Mouse (Mus musculus): ENCODE results near the gene Igdcc3. TPM values are rescaled to one million over a fixed set of nuclear protein-coding genes. Genes with fewer than 3 reads are reported as not detected.

Gene Igdcc3
- polyA plus RNA-seq, 1 experiment from 2014 or later: 0.22 TPM

DNA sequence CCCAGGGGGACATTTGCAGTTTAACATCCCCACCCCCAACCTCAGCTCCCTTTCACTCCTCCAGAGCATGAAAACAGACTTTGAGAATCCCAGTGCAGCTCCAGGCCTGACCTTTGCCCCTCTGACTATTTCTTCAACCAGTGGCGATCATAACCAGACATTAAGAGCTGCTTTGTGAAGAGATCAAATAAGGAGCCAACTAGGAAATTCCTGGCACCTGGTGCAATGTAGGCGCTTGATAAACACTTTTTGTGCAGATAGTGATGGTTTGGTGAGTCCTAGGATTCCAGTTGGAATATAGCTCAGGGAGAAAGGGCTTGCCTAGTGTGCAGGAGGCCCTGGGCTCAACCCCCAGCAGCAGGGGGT lies 50.4 kb downstream of the Igdcc3 start:
- no peak overlapping the region for H3K4me3 ChIP-seq (ENCODE audit: low read depth, low read length)
- peaks cover 7% of the 10 kb centered on the region for H3K4me1 ChIP-seq (replicated peaks; ENCODE audit: control insufficient read depth, insufficient read depth, low read length)
- H3K9ac ChIP-seq (ENCODE audit: low read depth, low read length): no peak overlapping the region
- peak overlapping the region; percentile 30 for H3K4me2 ChIP-seq (replicated peaks; ENCODE audit: low read depth)
- H3K9me3 ChIP-seq (ENCODE audit: control insufficient read depth): no peaks in the 10 kb centered on the region
- no peak for TF ChIP-seq CTCF (IDR thresholded peaks at IDR 0.05; ENCODE audit: low read depth)
- H3K27ac ChIP-seq (ENCODE audit: low read depth, low read length): peak overlapping the region; percentile 57
- H3K36me3 ChIP-seq (ENCODE audit: control insufficient read depth, insufficient read depth): no peaks in the 10 kb centered on the region
- H3K27me3 ChIP-seq (replicated peaks; ENCODE audit: control insufficient read depth, insufficient read depth, low read length): no peaks in the 10 kb centered on the region
- no peak for ATAC-seq
- WGBS: 30% methylated on average over 2 of the region's 2 CpGs

DNA sequence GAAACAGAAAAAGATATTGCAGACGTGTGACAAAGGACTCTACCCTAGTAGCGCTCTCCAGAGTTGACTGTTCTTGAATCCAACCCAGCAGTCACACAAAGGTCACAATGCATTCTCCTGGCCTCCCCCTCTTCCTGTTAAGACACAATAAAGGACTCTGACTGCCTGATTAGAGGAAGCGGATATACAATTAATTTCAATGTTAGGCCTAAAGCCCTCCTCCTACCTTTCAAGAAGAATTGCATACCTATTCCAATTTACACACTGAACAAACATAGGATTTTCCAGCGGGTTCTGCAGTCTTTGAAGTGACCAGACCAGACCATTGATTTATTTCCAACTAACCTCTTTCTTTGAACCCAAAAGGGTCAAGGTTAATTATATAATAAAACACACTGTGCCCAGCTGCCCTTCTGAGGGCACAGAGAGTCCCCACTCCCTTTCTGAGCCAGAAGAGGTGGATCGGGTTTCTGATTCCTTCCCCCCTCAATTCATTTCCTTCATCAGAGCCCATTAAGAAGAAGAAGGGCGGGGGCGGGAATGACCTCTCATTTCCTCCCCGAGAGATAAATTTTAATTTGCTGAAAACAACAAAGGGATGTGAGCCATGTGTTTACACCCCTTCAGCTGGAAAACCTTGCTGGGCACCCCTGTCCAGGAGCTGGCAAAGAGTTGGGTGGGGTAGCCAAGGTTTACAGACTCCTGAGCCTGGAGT lies 50.9 kb downstream of the Igdcc3 start:
- no peaks in the 10 kb centered on the region for H3K9me3 ChIP-seq (ENCODE audit: control insufficient read depth)
- TF ChIP-seq CTCF (IDR thresholded peaks at IDR 0.05; ENCODE audit: low read depth): no peak
- no peak overlapping the region for H3K9ac ChIP-seq (ENCODE audit: low read depth, low read length)

GRCm38 (mm10) chr9:65193214-65193613 lies 52.2 kb downstream of the Igdcc3 start:
- 76% methylated on average over 12 of the region's 12 CpGs for WGBS
- no peak overlapping the region for H3K27ac ChIP-seq (ENCODE audit: low read depth, low read length)
- H3K4me1 ChIP-seq (replicated peaks; ENCODE audit: control insufficient read depth, insufficient read depth, low read length): peaks cover 7% of the 10 kb centered on the region
- no peaks in the 10 kb centered on the region for H3K36me3 ChIP-seq (ENCODE audit: control insufficient read depth, insufficient read depth)
- H3K9ac ChIP-seq (ENCODE audit: low read depth, low read length): no peak overlapping the region
- no peak overlapping the region for H3K4me3 ChIP-seq (ENCODE audit: low read depth, low read length)
- TF ChIP-seq CTCF (IDR thresholded peaks at IDR 0.05; ENCODE audit: low read depth): no peak
- no peaks in the 10 kb centered on the region for H3K9me3 ChIP-seq (ENCODE audit: control insufficient read depth)
- H3K4me2 ChIP-seq (replicated peaks; ENCODE audit: low read depth): no peak overlapping the region
- no peak for ATAC-seq
- no peaks in the 10 kb centered on the region for H3K27me3 ChIP-seq (replicated peaks; ENCODE audit: control insufficient read depth, insufficient read depth, low read length)

More for the DNA sequence above, 50.9 kb downstream of the Igdcc3 start:
- Histone ChIP-seq H3K27me3 (replicated peaks; ENCODE audit: control insufficient read depth, insufficient read depth, low read length) (no peaks in the 10 kb centered on the region), H3K4me3 (ENCODE audit: low read depth, low read length) (no peak overlapping the region), H3K36me3 (ENCODE audit: control insufficient read depth, insufficient read depth) (no peaks in the 10 kb centered on the region), H3K27ac (ENCODE audit: low read depth, low read length) (peak overlapping the region; percentile 57), H3K4me1 (replicated peaks; ENCODE audit: control insufficient read depth, insufficient read depth, low read length) (peaks cover 7% of the 10 kb centered on the region), H3K4me2 (replicated peaks; ENCODE audit: low read depth) (peak overlapping the region; percentile 30)
- 35% methylated on average over 8 of the region's 8 CpGs for WGBS
- ATAC-seq: no peak

DNA sequence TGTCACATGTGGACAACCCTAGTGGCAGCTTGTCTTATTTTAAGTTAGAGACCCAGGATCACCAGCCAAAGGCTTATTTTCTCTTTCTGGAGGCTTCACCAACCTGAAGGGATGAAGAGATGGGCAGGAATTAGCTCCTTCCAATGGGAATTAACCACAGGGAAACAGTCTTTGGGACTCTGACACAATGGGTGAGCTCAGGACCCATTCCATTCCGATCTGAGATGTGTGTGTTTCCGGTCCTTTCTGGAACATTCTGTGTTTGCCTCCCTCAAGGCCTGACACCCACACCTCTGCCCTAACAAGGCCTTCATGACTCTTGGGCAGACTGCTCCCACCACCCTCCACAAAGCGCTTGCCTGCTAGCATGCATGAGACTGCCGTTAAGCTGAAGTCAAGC lies 54.1 kb downstream of the Igdcc3 start, which contains the start of gene Parp16:
TSS of gene Parp16 (plus strand) at position 301 of the 400 bp plus-strand sequence.
- Histone ChIP-seq H3K36me3 (ENCODE audit: control insufficient read depth, insufficient read depth) (no peaks in the 10 kb centered on the region), H3K4me1 (replicated peaks; ENCODE audit: control insufficient read depth, insufficient read depth, low read length) (peaks cover 7% of the 10 kb centered on the region), H3K4me3 (ENCODE audit: low read depth, low read length) (no peak within 1 kb of the TSS), H3K27ac (ENCODE audit: low read depth, low read length) (peak within 1 kb of the TSS; percentile 78), H3K4me2 (replicated peaks; ENCODE audit: low read depth) (no peak within 1 kb of the TSS; the same call in 1 of the 2 replicates), H3K9ac (ENCODE audit: low read depth, low read length) (no peak within 1 kb of the TSS), H3K27me3 (replicated peaks; ENCODE audit: control insufficient read depth, insufficient read depth, low read length) (no peaks in the 10 kb centered on the region), H3K9me3 (ENCODE audit: control insufficient read depth) (no peaks in the 10 kb centered on the region)
- ATAC-seq: no peak
- no peak for TF ChIP-seq CTCF (IDR thresholded peaks at IDR 0.05; ENCODE audit: low read depth)
- 73% methylated on average over 4 of the region's 4 CpGs for WGBS

GRCm38 (mm10) chr9:65195621-65195981 lies 54.6 kb downstream of the Igdcc3 start:
- Histone ChIP-seq H3K9me3 (ENCODE audit: control insufficient read depth) (no peaks in the 10 kb centered on the region), H3K27ac (ENCODE audit: low read depth, low read length) (peak overlapping the region; percentile 78), H3K27me3 (replicated peaks; ENCODE audit: control insufficient read depth, insufficient read depth, low read length) (no peaks in the 10 kb centered on the region), H3K9ac (ENCODE audit: low read depth, low read length) (no peak overlapping the region), H3K4me1 (replicated peaks; ENCODE audit: control insufficient read depth, insufficient read depth, low read length) (peaks cover 7% of the 10 kb centered on the region), H3K36me3 (ENCODE audit: control insufficient read depth, insufficient read depth) (no peaks in the 10 kb centered on the region), H3K4me3 (ENCODE audit: low read depth, low read length) (no peak overlapping the region), H3K4me2 (replicated peaks; ENCODE audit: low read depth) (no peak overlapping the region; the same call in 1 of the 2 replicates)
- TF ChIP-seq CTCF (IDR thresholded peaks at IDR 0.05; ENCODE audit: low read depth): no peak
- WGBS: 22% methylated on average over 8 of the region's 8 CpGs
- ATAC-seq: peak; percentile 44

DNA sequence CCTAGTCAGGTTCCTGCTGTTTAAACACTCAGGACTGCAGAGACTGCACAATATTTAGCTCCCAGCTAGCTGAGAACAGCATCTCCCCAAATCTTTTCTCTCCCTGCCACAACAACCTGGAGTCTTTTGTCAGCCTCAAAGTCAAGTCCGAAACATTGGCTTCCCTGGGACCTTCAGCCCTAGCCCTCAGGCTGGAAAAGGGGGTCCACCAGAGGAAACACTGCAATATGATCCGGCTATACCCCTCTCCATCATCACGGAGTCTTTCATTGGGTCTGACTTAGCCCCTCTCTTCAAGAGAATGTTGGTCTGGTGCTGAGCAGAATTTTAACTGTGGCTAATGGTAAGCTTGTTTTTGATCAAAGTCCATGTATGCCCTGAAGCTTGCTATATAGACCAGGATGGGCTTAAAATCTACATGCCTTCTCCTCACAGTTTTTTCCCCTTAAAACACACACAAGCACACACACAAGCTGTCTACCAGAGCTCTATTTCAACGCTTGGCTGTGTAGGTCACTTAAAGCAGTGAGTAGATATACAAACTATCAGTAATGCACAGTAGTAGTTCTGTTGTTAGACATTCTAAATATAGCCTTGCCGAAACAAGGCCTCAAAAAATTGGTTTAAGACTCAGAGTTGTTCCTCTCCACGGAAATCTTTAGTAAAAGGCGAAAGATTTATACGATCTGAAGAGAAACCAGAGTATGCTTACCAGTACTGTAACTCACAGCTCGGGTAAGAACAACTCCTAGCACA lies 55.2 kb downstream of the Igdcc3 start:
- Histone ChIP-seq H3K4me3 (ENCODE audit: low read depth, low read length) (no peak overlapping the region), H3K4me2 (replicated peaks; ENCODE audit: low read depth) (peak overlapping the region; percentile 40), H3K4me1 (replicated peaks; ENCODE audit: control insufficient read depth, insufficient read depth, low read length) (peaks cover 7% of the 10 kb centered on the region), H3K27me3 (replicated peaks; ENCODE audit: control insufficient read depth, insufficient read depth, low read length) (no peaks in the 10 kb centered on the region), H3K9me3 (ENCODE audit: control insufficient read depth) (no peaks in the 10 kb centered on the region), H3K27ac (ENCODE audit: low read depth, low read length) (peak overlapping the region; percentile 78), H3K9ac (ENCODE audit: low read depth, low read length) (peak overlapping the region; percentile 45; the same call in 1 of the 2 replicates), H3K36me3 (ENCODE audit: control insufficient read depth, insufficient read depth) (no peaks in the 10 kb centered on the region)
- ATAC-seq: peak; percentile 90
- TF ChIP-seq CTCF (IDR thresholded peaks at IDR 0.05; ENCODE audit: low read depth): no peak
- WGBS: 6% methylated on average over 9 of the region's 9 CpGs

Measured in intestine, postnatal 0 days (tissue).